Mouse (Mus musculus): ENCODE data around the gene Gsg1l2. TPM values are rescaled to one million over a fixed set of nuclear protein-coding genes. Genes with fewer than 3 reads are reported as not detected.

The Gsg1l2 gene
- polyA plus RNA-seq, 1 experiment from 2014 or later: not detected

GRCm38 (mm10) chr11:67790182-67790581 is 15.8 kb downstream of the Gsg1l2 start:
- no peak overlapping the region for H3K9ac ChIP-seq
- DNase-seq (no peak), ATAC-seq (ENCODE audit: insufficient read depth) (no peak)
- no peak overlapping the region for H3K4me3 ChIP-seq (ENCODE audit: low read depth, low read length)
- no peaks in the 10 kb centered on the region for H3K4me1 ChIP-seq (ENCODE audit: insufficient read depth)
- H3K27ac ChIP-seq (ENCODE audit: low read depth): no peak overlapping the region
- H3K9me3 ChIP-seq (ENCODE audit: low read depth, low read length): no peaks in the 10 kb centered on the region
- no peak overlapping the region for H3K4me2 ChIP-seq
- no peak for TF ChIP-seq CTCF (IDR thresholded peaks at IDR 0.05; ENCODE audit: low read depth)
- H3K27me3 ChIP-seq (ENCODE audit: insufficient read depth, low read length): no peaks in the 10 kb centered on the region
- no peaks in the 10 kb centered on the region for H3K36me3 ChIP-seq (ENCODE audit: insufficient read depth)
- WGBS: 70% methylated on average over 11 of the region's 11 CpGs

- ATAC-seq (ENCODE audit: insufficient read depth) (no peak), DNase-seq (no peak)
- H3K4me1 ChIP-seq (ENCODE audit: insufficient read depth): no peaks in the 10 kb centered on the region
- no peaks in the 10 kb centered on the region for H3K27me3 ChIP-seq (ENCODE audit: insufficient read depth, low read length)
- H3K9ac ChIP-seq: no peak within 1 kb of the TSS
- no peak for TF ChIP-seq CTCF (IDR thresholded peaks at IDR 0.05; ENCODE audit: low read depth)
- H3K9me3 ChIP-seq (ENCODE audit: low read depth, low read length): no peaks in the 10 kb centered on the region
- no peaks in the 10 kb centered on the region for H3K36me3 ChIP-seq (ENCODE audit: insufficient read depth)
- no peak within 1 kb of the TSS for H3K4me2 ChIP-seq
- H3K27ac ChIP-seq (ENCODE audit: low read depth): no peak within 1 kb of the TSS
- H3K4me3 ChIP-seq (ENCODE audit: low read depth, low read length): no peak within 1 kb of the TSS
- 74% methylated on average over 7 of the region's 7 CpGs for WGBS
Observed at GRCm38 (mm10) chr11:67797931-67798330, 23.5 kb downstream of the Gsg1l2 start, which contains the start of gene Dhrs7c. Gene Dhrs7c (plus strand): TSS chr11:67798187.

GRCm38 (mm10) chr11:67800130-67800723 is 25.8 kb downstream of the Gsg1l2 start:
- H3K4me1 ChIP-seq (ENCODE audit: insufficient read depth): no peaks in the 10 kb centered on the region
- ATAC-seq (ENCODE audit: insufficient read depth): no peak
- H3K9me3 ChIP-seq (ENCODE audit: low read depth, low read length): no peaks in the 10 kb centered on the region
- no peak overlapping the region for H3K4me3 ChIP-seq (ENCODE audit: low read depth, low read length)
- no peak for TF ChIP-seq CTCF (IDR thresholded peaks at IDR 0.05; ENCODE audit: low read depth)
- no peak for DNase-seq
- H3K27ac ChIP-seq (ENCODE audit: low read depth): no peak overlapping the region
- H3K36me3 ChIP-seq (ENCODE audit: insufficient read depth): no peaks in the 10 kb centered on the region
- no peak overlapping the region for H3K4me2 ChIP-seq
- H3K9ac ChIP-seq: no peak overlapping the region
- H3K27me3 ChIP-seq (ENCODE audit: insufficient read depth, low read length): no peaks in the 10 kb centered on the region

GRCm38 (mm10) chr11:67801169-67801568 is 26.8 kb downstream of the Gsg1l2 start:
- no peak for ATAC-seq (ENCODE audit: insufficient read depth)
- Histone ChIP-seq H3K4me3 (ENCODE audit: low read depth, low read length) (no peak overlapping the region), H3K27ac (ENCODE audit: low read depth) (no peak overlapping the region), H3K36me3 (ENCODE audit: insufficient read depth) (no peaks in the 10 kb centered on the region), H3K9ac (no peak overlapping the region), H3K9me3 (ENCODE audit: low read depth, low read length) (no peaks in the 10 kb centered on the region), H3K4me1 (ENCODE audit: insufficient read depth) (no peaks in the 10 kb centered on the region), H3K27me3 (ENCODE audit: insufficient read depth, low read length) (no peaks in the 10 kb centered on the region), H3K4me2 (no peak overlapping the region)
- no peak for DNase-seq
- WGBS: 44% methylated on average over 8 of the region's 8 CpGs
- no peak for TF ChIP-seq CTCF (IDR thresholded peaks at IDR 0.05; ENCODE audit: low read depth)

- Histone ChIP-seq H3K9me3 (ENCODE audit: low read depth, low read length) (no peaks in the 10 kb centered on the region), H3K4me2 (no peak overlapping the region), H3K27ac (ENCODE audit: low read depth) (no peak overlapping the region), H3K4me3 (ENCODE audit: low read depth, low read length) (no peak overlapping the region), H3K36me3 (ENCODE audit: insufficient read depth) (no peaks in the 10 kb centered on the region), H3K9ac (no peak overlapping the region), H3K27me3 (ENCODE audit: insufficient read depth, low read length) (no peaks in the 10 kb centered on the region), H3K4me1 (ENCODE audit: insufficient read depth) (no peaks in the 10 kb centered on the region)
- WGBS: 97% methylated on average over 1 of the region's 1 CpGs
- peak; percentile 32; the same call in 1 of the 2 replicates for TF ChIP-seq CTCF (IDR thresholded peaks at IDR 0.05; ENCODE audit: low read depth)
- DNase-seq: no peak
- no peak for ATAC-seq (ENCODE audit: insufficient read depth)
Observed at GRCm38 (mm10) chr11:67805538-67805937, 31.1 kb downstream of the Gsg1l2 start.

- Histone ChIP-seq H3K36me3 (ENCODE audit: insufficient read depth) (no peaks in the 10 kb centered on the region), H3K4me3 (ENCODE audit: low read depth, low read length) (no peak overlapping the region), H3K9me3 (ENCODE audit: low read depth, low read length) (no peaks in the 10 kb centered on the region), H3K27me3 (ENCODE audit: insufficient read depth, low read length) (no peaks in the 10 kb centered on the region), H3K4me2 (no peak overlapping the region), H3K4me1 (ENCODE audit: insufficient read depth) (no peaks in the 10 kb centered on the region), H3K27ac (ENCODE audit: low read depth) (no peak overlapping the region), H3K9ac (no peak overlapping the region)
- no peak for TF ChIP-seq CTCF (IDR thresholded peaks at IDR 0.05; ENCODE audit: low read depth)
- DNase-seq (no peak), ATAC-seq (ENCODE audit: insufficient read depth) (no peak)
- 67% methylated on average over 11 of the region's 11 CpGs for WGBS
Observed at GRCm38 (mm10) chr11:67806832-67807597, 32.6 kb downstream of the Gsg1l2 start.

GRCm38 (mm10) chr11:67808051-67808450 is 33.6 kb downstream of the Gsg1l2 start:
- Histone ChIP-seq H3K27ac (ENCODE audit: low read depth) (no peak overlapping the region), H3K4me2 (no peak overlapping the region), H3K4me3 (ENCODE audit: low read depth, low read length) (no peak overlapping the region), H3K9me3 (ENCODE audit: low read depth, low read length) (no peaks in the 10 kb centered on the region), H3K9ac (no peak overlapping the region), H3K36me3 (ENCODE audit: insufficient read depth) (no peaks in the 10 kb centered on the region), H3K4me1 (ENCODE audit: insufficient read depth) (no peaks in the 10 kb centered on the region), H3K27me3 (ENCODE audit: insufficient read depth, low read length) (no peaks in the 10 kb centered on the region)
- no peak for ATAC-seq (ENCODE audit: insufficient read depth)
- 79% methylated on average over 5 of the region's 5 CpGs for WGBS
- no peak for TF ChIP-seq CTCF (IDR thresholded peaks at IDR 0.05; ENCODE audit: low read depth)
- DNase-seq: no peak
